ENCODE assay signal across 20 mouse cellular contexts in genomic region chr7:16621066-16621622, GRCm38 (mm10). TPM values are rescaled to one million over a fixed set of nuclear protein-coding genes. Genes with fewer than 3 reads are reported as not detected.
DNase-seq lines count a peak whose midpoint lies in the region; ATAC-seq and TF ChIP-seq lines count a peak whose summit lies in the region.
"Had no signal": no experiment of that assay in that cellular context is flagged by ENCODE, and none has a peak within 500 bp of the region (broad histone marks: within the 10 kb centered on the region; RNA-seq: fewer than 3 reads in every experiment).

No protein-coding gene starts in this region.

- H3K9ac ChIP-seq in heart, embryonic 11.5 days (ENCODE audit: low read depth, low read length), result no peak overlapping the region
- no peak overlapping the region for H3K9ac ChIP-seq in heart, embryonic 13.5 days
- H3K9ac ChIP-seq in lung, embryonic 14.5 days, result no peak overlapping the region
- no peak overlapping the region for H3K9ac ChIP-seq in intestine, embryonic 15.5 days
- H3K9ac ChIP-seq: forebrain, embryonic 12.5 days; hindbrain, embryonic 12.5 days; midbrain, embryonic 12.5 days had no signal

- in situ Hi-C loops in Patski (cut with MboI; ENCODE audit: low pct_unique_long_range_greater_than_20kb), result no loop called here

- ATAC-seq in heart, embryonic 11.5 days (replicated peaks; ENCODE audit: insufficient number of reproducible peaks, low FRiP score, low TSS enrichment), result no peak
- peak; percentile 82 for ATAC-seq in Patski
- ATAC-seq in heart, embryonic 13.5 days (ENCODE audit: extremely low read depth, insufficient number of reproducible peaks, low FRiP score, low TSS enrichment), result no peak
- ATAC-seq in lung, embryonic 14.5 days (ENCODE audit: insufficient read depth), result no peak
- no peak for ATAC-seq in intestine, embryonic 15.5 days

- H3K27ac ChIP-seq in heart, embryonic 11.5 days (ENCODE audit: low read depth, low read length), result no peak overlapping the region
- peak overlapping the region; percentile 65 for H3K27ac ChIP-seq in heart, embryonic 13.5 days (replicated peaks)
- H3K27ac ChIP-seq in lung, embryonic 14.5 days (ENCODE audit: low read depth), result no peak overlapping the region; the same call in 1 of the 2 replicates
- H3K27ac ChIP-seq in intestine, embryonic 15.5 days, result no peak overlapping the region
- H3K27ac ChIP-seq in hindbrain, embryonic 10.5 days, result no peak overlapping the region
- H3K27ac ChIP-seq: forebrain, embryonic 12.5 days; hindbrain, embryonic 12.5 days; macrophage; midbrain, embryonic 12.5 days had no signal

- no peak for TF ChIP-seq CTCF in Patski (IDR thresholded peaks at IDR 0.05)
- TF ChIP-seq CTCF in lung, embryonic 14.5 days (IDR thresholded peaks at IDR 0.05; ENCODE audit: low read depth), result no peak

- H3K9me3 ChIP-seq in heart, embryonic 11.5 days (replicated peaks; ENCODE audit: control insufficient read depth, low read length), result no peaks in the 10 kb centered on the region
- H3K9me3 ChIP-seq in heart, embryonic 13.5 days, result no peaks in the 10 kb centered on the region
- no peaks in the 10 kb centered on the region for H3K9me3 ChIP-seq in lung, embryonic 14.5 days (ENCODE audit: low read depth, low read length)
- no peaks in the 10 kb centered on the region for H3K9me3 ChIP-seq in intestine, embryonic 15.5 days
- no peaks in the 10 kb centered on the region for H3K9me3 ChIP-seq in hindbrain, embryonic 10.5 days
- H3K9me3 ChIP-seq: forebrain, embryonic 12.5 days; hindbrain, embryonic 12.5 days; midbrain, embryonic 12.5 days had no signal

- DNase-seq in heart, adult 9 months (ENCODE audit: low spot score in 2 of 2), result peak; percentile 47 to 72
- DNase-seq in Patski (ENCODE audit: low read depth, low spot score), result no peak
- peak; percentile 72 for DNase-seq in lung, embryonic 14.5 days
- DNase-seq in urinary bladder, postnatal 10 days (ENCODE audit: low spot score), result no peak
- no peak for DNase-seq in hindbrain, embryonic 10.5 days (ENCODE audit: low spot score)
- DNase-seq: adrenal gland, postnatal 14 days; cerebellum, adult 2 months; embryo, embryonic 11 days; layer of hippocampus, adult 9-11 months; liver; spleen, adult 18-20 months; thymus, postnatal 36 days had no signal

- no peak overlapping the region for H3K4me2 ChIP-seq in heart, embryonic 11.5 days
- no peak overlapping the region for H3K4me2 ChIP-seq in heart, embryonic 13.5 days
- H3K4me2 ChIP-seq in lung, embryonic 14.5 days, result no peak overlapping the region
- no peak overlapping the region for H3K4me2 ChIP-seq in intestine, embryonic 15.5 days (replicated peaks)
- H3K4me2 ChIP-seq: forebrain, embryonic 12.5 days; hindbrain, embryonic 12.5 days; midbrain, embryonic 12.5 days had no signal

- H3K4me3 ChIP-seq in heart, embryonic 11.5 days (ENCODE audit: low read depth, low read length), result no peak overlapping the region
- no peak overlapping the region for H3K4me3 ChIP-seq in heart, embryonic 13.5 days
- H3K4me3 ChIP-seq in lung, embryonic 14.5 days (ENCODE audit: low read depth, low read length), result no peak overlapping the region
- no peak overlapping the region for H3K4me3 ChIP-seq in intestine, embryonic 15.5 days (replicated peaks)
- H3K4me3 ChIP-seq in hindbrain, embryonic 10.5 days, result no peak overlapping the region
- H3K4me3 ChIP-seq: forebrain, embryonic 12.5 days; hindbrain, embryonic 12.5 days; midbrain, embryonic 12.5 days had no signal

- peaks cover 2% of the 10 kb centered on the region; the same call in 1 of the 2 replicates for H3K4me1 ChIP-seq in heart, embryonic 11.5 days (ENCODE audit: control insufficient read depth, insufficient read depth, low read length)
- peaks cover 26% of the 10 kb centered on the region for H3K4me1 ChIP-seq in heart, embryonic 13.5 days
- peaks cover 9% of the 10 kb centered on the region; the same call in 1 of the 2 replicates for H3K4me1 ChIP-seq in lung, embryonic 14.5 days (ENCODE audit: insufficient read depth)
- no peaks in the 10 kb centered on the region for H3K4me1 ChIP-seq in intestine, embryonic 15.5 days (replicated peaks)
- peaks cover 22% of the 10 kb centered on the region for H3K4me1 ChIP-seq in hindbrain, embryonic 10.5 days (replicated peaks)

- no peaks in the 10 kb centered on the region for H3K36me3 ChIP-seq in heart, embryonic 11.5 days (ENCODE audit: control insufficient read depth, insufficient read depth, low read length)
- H3K36me3 ChIP-seq in heart, embryonic 13.5 days, result no peaks in the 10 kb centered on the region
- H3K36me3 ChIP-seq in lung, embryonic 14.5 days (ENCODE audit: insufficient read depth), result no peaks in the 10 kb centered on the region
- no peaks in the 10 kb centered on the region for H3K36me3 ChIP-seq in intestine, embryonic 15.5 days
- H3K36me3 ChIP-seq in hindbrain, embryonic 10.5 days, result no peaks in the 10 kb centered on the region
- H3K36me3 ChIP-seq: forebrain, embryonic 12.5 days; hindbrain, embryonic 12.5 days; midbrain, embryonic 12.5 days had no signal

- POLR2A ChIA-PET in Patski (lab: Charles Lee), result no interaction called here

- no peaks in the 10 kb centered on the region for H3K27me3 ChIP-seq in heart, embryonic 11.5 days (ENCODE audit: control insufficient read depth, insufficient read depth, low read length)
- H3K27me3 ChIP-seq in Patski, result no peaks in the 10 kb centered on the region
- H3K27me3 ChIP-seq in heart, embryonic 13.5 days (replicated peaks), result no peaks in the 10 kb centered on the region; the same call in 1 of the 2 replicates
- no peaks in the 10 kb centered on the region for H3K27me3 ChIP-seq in lung, embryonic 14.5 days (ENCODE audit: insufficient read depth, low read length)
- no peaks in the 10 kb centered on the region; the same call in 1 of the 2 replicates for H3K27me3 ChIP-seq in intestine, embryonic 15.5 days (replicated peaks)
- peaks cover 16% of the 10 kb centered on the region for H3K27me3 ChIP-seq in hindbrain, embryonic 10.5 days (ENCODE audit: insufficient read depth, poor library complexity, severe bottlenecking)

- CTCF ChIA-PET in Patski (lab: Charles Lee), result interaction anchor here (1.1 to 1.9 kb wide), 4 partner anchors 85 to 155 kb away, joined by 3 to 6 read pairs (median 3); no protein-coding TSS in a partner anchor

- 53% methylated on average over 8 of the region's 8 CpGs for WGBS in heart, embryonic 11.5 days (ENCODE audit: insufficient replicate concordance)
- 34% methylated on average over 8 of the region's 8 CpGs for WGBS in heart, embryonic 13.5 days
- WGBS in lung, embryonic 14.5 days, result 45% methylated on average over 8 of the region's 8 CpGs
- 73% methylated on average over 8 of the region's 8 CpGs for WGBS in intestine, embryonic 15.5 days
- WGBS in hindbrain, embryonic 10.5 days, result 78% methylated on average over 8 of the region's 8 CpGs

RNA-seq across cellular contexts. Expression of gene Arhgap35, which starts 6.4 kb away (rescaled TPM):
- 15.9 and 17.2 TPM in 2 replicates for polyA plus RNA-seq in heart, embryonic 11.5 days (2014; fragmentation: Nextera tagmentation; extraction: Ambion mirVana)
- polyA plus RNA-seq in Patski (2021), result 53.1 TPM
- 13.0 and 13.3 TPM in 2 replicates for polyA plus RNA-seq in heart, embryonic 13.5 days (2015; fragmentation: Nextera tagmentation; extraction: Ambion mirVana)
- polyA plus RNA-seq in lung, embryonic 14.5 days (2014; fragmentation: Nextera tagmentation; extraction: Ambion mirVana), result 29.6 and 30.5 TPM in 2 replicates
- 10.7 and 11.4 TPM in 2 replicates for polyA plus RNA-seq in intestine, embryonic 15.5 days (2015; fragmentation: Nextera tagmentation; extraction: Ambion mirVana)
- polyA plus RNA-seq in hindbrain, embryonic 10.5 days (2016; fragmentation: Nextera tagmentation; extraction: Ambion mirVana), result 28.0 and 29.6 TPM in 2 replicates

RNA-seq across cellular contexts. Expression of gene Ceacam15, which starts 54.4 kb away (rescaled TPM):
- polyA plus RNA-seq in heart, embryonic 11.5 days (2014; fragmentation: Nextera tagmentation; extraction: Ambion mirVana), result 0.11 and 0.21 TPM in 2 replicates
- polyA plus RNA-seq in Patski (2021), result not detected
- 0.48 TPM in 2 replicates for polyA plus RNA-seq in heart, embryonic 13.5 days (2015; fragmentation: Nextera tagmentation; extraction: Ambion mirVana)
- not detected in 2 replicates for polyA plus RNA-seq in lung, embryonic 14.5 days (2014; fragmentation: Nextera tagmentation; extraction: Ambion mirVana)
- not detected in 2 replicates for polyA plus RNA-seq in intestine, embryonic 15.5 days (2015; fragmentation: Nextera tagmentation; extraction: Ambion mirVana)
- not detected in 2 replicates for polyA plus RNA-seq in hindbrain, embryonic 10.5 days (2016; fragmentation: Nextera tagmentation; extraction: Ambion mirVana)
- polyA plus RNA-seq: cerebellum, adult 2 months; forebrain, embryonic 12.5 days; hindbrain, embryonic 12.5 days; intestine, embryonic 14.5 days; macrophage; midbrain, embryonic 12.5 days had no signal

Comparison
In these comparisons a context has a peak if more than half of its experiments do, and no peak if none do; other contexts are left out.
1. DNase-seq: peak in heart, adult 9 months (2 of 2) and lung, embryonic 14.5 days (single experiment); none in Patski (single experiment), urinary bladder, postnatal 10 days (single experiment) and hindbrain, embryonic 10.5 days (single experiment).